Mouse (Mus musculus) large intestine, adult 2 months (tissue): ENCODE data around the gene Angpt4. TPM values are rescaled to one million over a fixed set of nuclear protein-coding genes. Genes with fewer than 3 reads are reported as not detected.
A peak's percentile ranks its signal among the peaks of the same experiment; 100 is the strongest.

Source experiments
- DNase-seq: peaks from one replicate; pipeline ENCODE4 v3.0.0-alpha.2; 2012; ENCODE audit warnings: low read depth, low spot score
- WGBS: fragments of 180-500 bp; shearing (Covaris S2); methylation state at CpG from one replicate; pipeline ENCODE4 v1.1.7; 2018; 5-methylcytosine and 5-hydroxymethylcytosine counted together
- polyA plus RNA-seq: library from polyadenylated mRNA; depleted of rRNA; stranded (reverse); fragments of >200 nt; gene quantifications from 2 replicates; pipeline ENCODE4 v1.2.3, GENCODE M21; 2012

The Angpt4 gene
- polyA plus RNA-seq, 1 experiment = 0.32 TPM

GRCm38 (mm10) chr2:151910498-151910897 is 512 bp upstream of the Angpt4 start:
- WGBS = 56% methylated on average over 5 of the region's 5 CpGs
- no peak for DNase-seq

DNA sequence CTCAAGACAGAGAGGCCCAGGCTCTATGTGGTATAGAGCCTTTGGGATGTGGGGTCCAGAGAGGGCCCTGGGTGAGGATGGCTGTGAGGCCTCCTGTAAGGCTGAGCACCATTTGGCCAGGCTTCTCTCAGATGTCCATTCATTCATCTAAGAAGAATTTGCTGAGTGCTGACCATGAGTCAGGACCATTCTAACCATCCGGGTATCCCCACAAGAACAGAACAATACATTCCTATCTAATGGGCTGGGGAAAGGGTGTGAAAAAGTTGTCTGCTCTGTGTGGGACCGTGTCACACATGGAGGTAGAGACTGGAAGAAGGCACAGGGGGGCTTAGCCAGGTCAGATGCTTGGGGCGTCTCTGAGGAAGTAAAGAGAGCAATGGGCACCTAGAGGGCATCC is 741 bp downstream of the Angpt4 start:
- WGBS = 78% methylated on average over 3 of the region's 3 CpGs
- DNase-seq = no peak

- WGBS = 53% methylated on average over 5 of the region's 5 CpGs
- no peak for DNase-seq
Measured at GRCm38 (mm10) chr2:151914120-151914519, 3.1 kb downstream of the Angpt4 start.

DNA sequence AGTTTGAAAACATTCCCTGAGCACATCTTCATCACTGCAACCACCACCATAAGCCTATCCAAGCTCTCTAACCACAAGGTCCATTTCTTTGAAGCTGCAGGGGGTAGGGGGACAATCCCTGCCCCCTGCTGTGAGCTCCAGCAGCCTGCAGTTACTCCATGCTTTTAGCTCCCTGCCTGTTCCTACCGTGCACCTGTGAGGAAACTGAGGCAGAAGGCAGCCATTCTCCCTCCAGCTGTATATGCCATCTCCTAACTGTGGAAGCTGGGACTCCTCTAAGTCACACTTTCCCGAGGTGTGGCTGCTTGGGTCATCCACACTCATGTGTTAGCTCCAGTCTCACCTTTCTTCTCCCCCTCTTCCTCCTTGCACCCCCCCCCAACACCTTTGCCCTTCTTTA is 4.1 kb downstream of the Angpt4 start:
- DNase-seq = no peak
- 21% methylated on average over 2 of the region's 2 CpGs for WGBS

DNA sequence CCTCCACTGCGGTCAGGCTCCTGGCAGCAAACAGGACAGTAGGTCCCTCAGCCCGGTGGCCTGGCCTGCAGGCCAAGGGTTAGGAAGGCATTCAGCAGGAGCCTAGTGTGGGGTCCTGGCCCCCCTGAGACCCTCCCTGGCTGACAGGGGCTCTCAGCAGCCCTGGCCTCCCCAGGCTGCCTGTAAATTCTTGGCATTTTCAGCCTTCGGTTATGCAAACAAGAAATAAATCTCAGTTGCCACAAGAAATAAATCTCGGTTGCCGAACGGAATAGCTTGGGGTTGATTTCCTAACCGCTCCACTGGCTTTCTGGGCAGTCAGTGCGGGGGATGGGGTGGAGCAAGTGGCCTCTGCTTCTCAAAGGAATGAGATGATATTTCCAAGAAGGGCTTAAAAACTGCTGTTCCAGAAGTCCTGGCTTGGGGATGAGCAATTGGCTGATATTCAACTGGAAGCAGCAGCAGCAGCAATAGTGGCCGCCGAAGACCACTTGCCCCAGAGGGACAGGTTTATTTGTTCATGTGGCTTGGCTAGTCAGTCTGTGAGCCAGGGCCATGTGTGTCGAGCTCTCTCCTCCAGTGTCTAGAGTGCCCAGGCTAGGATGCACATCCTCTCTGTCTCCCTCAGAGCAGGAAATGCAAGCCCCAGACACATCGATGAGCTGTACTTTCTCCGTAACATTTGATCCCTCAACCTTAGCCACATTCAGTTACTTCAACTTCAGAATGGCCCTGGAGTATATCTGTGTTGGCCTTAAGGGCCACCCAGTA is 5.2 kb downstream of the Angpt4 start:
- 31% methylated on average over 13 of the region's 13 CpGs for WGBS
- DNase-seq = no peak

DNA sequence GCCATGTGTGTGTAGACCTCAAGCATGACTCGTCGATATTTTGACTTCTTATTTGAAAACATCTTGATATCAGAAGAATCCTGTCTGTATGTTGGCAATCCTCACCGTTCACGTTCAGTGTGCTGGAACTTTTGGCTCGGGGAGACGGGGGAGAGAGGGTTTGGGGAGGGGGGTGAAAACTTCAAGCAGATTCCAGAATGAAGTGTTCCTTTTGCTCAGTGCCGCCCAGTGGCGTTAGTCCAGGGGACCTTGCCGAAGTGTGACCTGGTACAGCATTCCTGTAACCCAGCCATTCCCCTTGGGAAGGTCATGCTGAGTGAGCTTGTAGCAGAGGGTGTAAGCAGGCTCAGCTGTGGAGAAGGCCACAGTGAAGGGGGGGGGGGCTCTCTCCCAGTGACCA is 8.1 kb downstream of the Angpt4 start:
- no peak for DNase-seq
- 67% methylated on average over 9 of the region's 9 CpGs for WGBS

DNA sequence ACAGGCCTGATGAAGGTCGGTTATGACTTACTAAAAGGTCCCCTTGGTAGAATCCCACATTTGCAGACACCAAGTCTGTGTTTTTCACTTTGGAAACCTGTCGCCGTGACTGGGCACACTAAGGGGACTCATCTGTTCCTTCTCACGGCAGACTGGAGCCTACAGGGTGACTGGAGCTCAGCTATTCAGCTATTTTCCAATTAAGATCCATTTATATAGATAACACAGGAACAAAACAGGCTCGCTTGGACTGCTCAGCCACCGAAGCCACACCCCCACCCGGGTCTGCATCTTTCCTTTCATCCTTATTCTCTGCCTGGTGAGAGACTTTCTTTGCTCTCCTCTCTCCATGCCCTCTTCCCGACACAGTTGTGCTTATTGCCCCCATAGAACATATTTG is 10.1 kb downstream of the Angpt4 start:
- 60% methylated on average over 8 of the region's 8 CpGs for WGBS
- no peak for DNase-seq

GRCm38 (mm10) chr2:151921596-151921995 is 10.6 kb downstream of the Angpt4 start:
- 50% methylated on average over 4 of the region's 4 CpGs for WGBS
- DNase-seq = no peak

- 81% methylated on average over 7 of the region's 7 CpGs for WGBS
Measured at GRCm38 (mm10) chr2:151924276-151924675, 13.3 kb downstream of the Angpt4 start.

GRCm38 (mm10) chr2:151925715-151926114 is 14.7 kb downstream of the Angpt4 start:
- DNase-seq = no peak
- 34% methylated on average over 4 of the region's 4 CpGs for WGBS

More at GRCm38 (mm10) chr2:151924276-151924675, 13.3 kb downstream of the Angpt4 start:
- no peak for DNase-seq

DNA sequence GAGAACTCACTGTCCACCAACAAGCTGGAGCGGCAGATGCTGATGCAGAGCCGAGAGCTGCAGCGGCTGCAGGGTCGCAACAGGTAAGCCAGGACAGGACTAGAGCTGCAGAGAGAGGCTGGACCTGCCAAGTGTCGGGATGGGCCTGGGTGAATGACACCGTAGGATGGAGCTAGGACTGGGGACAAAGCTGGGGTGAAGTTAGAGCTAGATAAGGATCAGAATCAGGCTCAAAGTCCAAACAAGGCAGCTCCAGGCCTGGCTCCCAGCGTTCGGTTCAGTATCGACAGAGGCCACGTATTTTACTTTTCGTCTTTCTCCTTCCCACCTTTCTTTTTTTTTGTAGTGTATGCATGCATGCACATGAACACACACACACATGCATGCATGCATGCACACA is 16.1 kb downstream of the Angpt4 start:
- WGBS = 67% methylated on average over 11 of the region's 11 CpGs
- no peak for DNase-seq

DNA sequence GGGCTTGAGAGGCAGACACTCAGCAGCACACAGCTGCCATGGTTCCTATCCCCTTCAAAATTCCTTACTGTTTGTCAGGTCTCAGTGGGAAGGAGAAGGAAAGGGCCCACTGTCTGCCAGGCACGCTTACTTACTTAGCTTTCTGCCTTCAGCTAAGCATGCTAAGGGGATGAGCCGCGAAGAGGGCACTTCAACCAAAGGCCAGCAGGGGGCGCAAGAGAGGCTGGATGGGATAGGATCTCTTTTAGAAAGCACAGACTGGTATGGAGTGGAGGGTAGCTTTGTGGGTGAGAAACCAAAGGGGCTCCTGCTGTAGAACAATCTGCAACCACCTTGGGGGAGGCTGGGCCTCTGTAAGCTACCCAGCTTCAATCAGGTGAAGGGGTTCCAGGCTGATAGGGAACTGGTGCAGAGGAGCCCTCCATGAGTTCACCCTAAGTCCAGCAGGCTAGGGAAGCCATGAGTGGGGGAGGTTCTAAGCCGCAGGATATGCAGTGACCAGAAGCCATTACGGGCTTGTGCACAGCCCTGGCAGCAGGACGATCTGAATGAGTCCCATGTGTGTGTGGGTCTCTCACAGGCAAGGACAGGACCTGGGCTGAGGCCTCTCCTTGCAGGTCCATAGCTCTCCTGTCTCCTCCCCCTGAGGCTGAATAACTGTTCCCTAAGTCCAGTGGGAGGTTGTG is 19.5 kb downstream of the Angpt4 start:
- DNase-seq = peak; percentile 39
- WGBS = 28% methylated on average over 7 of the region's 7 CpGs

- no peak for DNase-seq
Measured at GRCm38 (mm10) chr2:151937893-151938292, 26.9 kb downstream of the Angpt4 start.

DNA sequence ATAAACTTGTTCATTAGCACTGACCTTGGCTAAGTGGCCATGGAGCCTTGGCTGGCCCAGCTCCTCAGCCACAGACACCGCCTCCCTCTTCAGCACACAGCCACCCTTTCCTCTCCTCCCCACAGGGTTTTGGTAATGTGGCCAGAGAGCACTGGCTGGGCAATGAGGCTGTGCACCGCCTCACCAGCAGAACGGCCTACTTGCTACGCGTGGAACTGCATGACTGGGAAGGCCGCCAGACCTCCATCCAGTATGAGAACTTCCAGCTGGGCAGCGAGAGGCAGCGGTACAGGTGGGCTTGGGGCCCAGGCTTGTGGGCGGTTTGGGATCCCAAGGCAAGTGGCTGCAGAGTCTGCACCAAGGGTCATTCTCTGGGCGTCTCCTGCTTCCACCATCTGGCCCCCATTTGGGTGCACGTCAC is 27.8 kb downstream of the Angpt4 start:
- no peak for DNase-seq
- WGBS = 60% methylated on average over 11 of the region's 11 CpGs

More at GRCm38 (mm10) chr2:151937893-151938292, 26.9 kb downstream of the Angpt4 start:
- 46% methylated on average over 3 of the region's 3 CpGs for WGBS

DNA sequence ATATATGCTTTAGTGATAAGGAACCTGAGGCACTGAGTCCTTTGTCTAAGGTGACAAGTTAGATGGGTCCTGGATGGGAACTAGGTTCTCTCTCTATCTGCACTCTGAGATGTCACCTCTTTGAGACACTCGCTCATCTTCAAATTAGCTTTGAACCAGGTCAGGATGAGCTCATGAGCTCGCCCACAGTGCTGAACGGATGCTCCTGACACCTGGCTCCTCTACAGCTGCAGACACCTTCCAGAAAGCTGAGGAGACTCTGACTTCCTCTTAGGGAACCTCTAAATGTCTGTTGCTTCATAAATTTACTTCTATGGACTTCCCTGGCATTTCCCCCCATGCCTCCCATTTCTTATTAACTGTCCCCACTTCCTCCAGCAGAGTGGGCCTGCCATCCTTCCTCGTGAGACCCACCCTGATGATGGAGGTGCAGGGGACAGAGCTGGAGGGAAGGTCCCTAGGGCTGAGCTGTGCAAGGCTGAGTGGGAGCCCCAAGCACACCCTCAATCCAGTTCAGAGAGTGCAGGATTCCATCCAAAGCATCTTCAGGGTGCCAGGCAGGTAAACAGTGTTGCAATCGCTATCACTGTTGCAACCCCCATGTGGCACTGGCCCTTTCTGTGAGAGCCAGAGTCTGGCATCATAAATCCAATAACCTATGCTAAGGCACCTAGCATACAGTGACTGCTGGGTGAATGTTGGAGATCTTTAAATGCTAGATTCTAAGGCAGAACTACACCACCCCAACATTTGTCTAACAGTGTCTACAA is 28.8 kb downstream of the Angpt4 start:
- WGBS = 71% methylated on average over 5 of the region's 5 CpGs
- no peak for DNase-seq

DNA sequence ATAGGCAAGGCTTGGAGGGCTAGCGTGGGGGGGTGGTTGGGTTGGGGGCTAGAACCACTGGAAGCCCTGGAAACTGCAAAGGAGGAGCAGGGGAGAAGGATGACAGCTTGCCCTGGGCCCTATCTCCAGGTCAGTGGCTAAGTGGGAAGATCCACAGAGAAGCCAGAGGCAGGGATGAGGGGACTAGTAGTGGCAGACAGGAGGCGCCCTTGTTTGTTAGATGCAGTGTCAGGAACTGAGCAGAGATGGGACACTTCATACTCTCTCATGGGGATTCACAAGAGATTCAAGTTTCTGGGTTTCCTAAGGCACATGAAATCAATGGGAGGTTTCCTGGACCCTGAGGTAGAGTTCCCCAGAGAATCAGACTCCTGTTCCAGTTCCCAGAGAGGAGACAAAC is 30.3 kb downstream of the Angpt4 start:
- WGBS = 37% methylated on average over 2 of the region's 2 CpGs
- no peak for DNase-seq

GRCm38 (mm10) chr2:151944106-151944505 is 33.1 kb downstream of the Angpt4 start:
- no peak for DNase-seq
- 76% methylated on average over 2 of the region's 2 CpGs for WGBS

- 94% methylated on average over 2 of the region's 2 CpGs for WGBS
Measured at GRCm38 (mm10) chr2:151947617-151948016, 36.6 kb downstream of the Angpt4 start.

DNA sequence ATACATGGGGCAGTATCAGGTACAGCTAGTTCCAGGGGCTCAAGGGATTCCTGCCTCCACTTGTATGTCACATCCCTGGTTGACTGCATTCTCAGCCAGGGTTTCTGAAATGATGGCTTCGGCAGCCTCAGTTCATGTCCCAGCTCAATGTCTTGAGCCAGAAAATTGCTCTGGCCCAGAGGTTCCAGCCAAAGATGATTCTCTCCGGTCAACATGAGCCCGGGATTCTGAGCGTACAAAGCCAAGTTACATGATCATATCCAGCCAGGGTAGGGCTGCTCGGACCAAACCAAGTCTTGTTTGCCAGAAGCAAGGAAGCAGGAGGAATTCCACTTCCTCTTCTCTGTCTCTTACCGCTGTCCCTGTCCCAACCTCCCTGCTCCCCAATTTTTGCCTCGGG is 37.3 kb downstream of the Angpt4 start:
- WGBS = 69% methylated on average over 7 of the region's 7 CpGs

More at GRCm38 (mm10) chr2:151947617-151948016, 36.6 kb downstream of the Angpt4 start:
- no peak for DNase-seq

DNA sequence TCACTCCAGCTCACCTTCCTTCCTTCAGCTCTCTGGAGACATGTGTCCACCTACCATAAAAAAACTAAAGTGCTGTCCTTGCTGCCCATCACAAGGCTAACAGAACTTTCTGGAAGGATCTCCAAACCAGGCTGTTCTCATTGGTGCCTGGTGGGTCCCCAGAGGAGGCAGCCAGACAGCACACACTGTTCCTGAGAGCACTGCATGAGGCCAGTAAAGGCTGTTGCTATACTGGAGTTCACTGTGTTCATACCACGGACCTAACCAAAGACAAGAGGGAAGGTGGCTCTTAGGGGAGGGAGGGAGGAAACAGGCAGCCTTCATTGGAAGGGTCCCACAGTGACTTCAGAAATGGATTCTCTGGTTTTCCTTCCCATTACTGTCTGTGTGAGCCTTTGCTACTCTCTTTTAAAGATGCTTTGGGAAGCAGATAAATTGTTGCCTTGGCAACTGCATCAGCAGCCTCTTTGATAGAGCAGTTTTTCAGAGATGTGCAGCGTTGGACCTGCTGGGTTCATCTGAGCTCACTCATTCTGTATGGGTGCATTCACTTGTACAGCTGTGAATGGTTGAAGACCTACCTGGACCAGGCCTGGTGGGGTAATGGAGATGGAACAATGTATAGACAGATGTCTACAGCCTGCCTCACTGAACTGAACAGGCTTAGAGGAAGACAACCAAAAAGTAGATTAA is 38.2 kb downstream of the Angpt4 start:
- DNase-seq = no peak
- 80% methylated on average over 2 of the region's 2 CpGs for WGBS

More for the DNA sequence above, 37.3 kb downstream of the Angpt4 start:
- no peak for DNase-seq
